Mouse (Mus musculus): ENCODE data around the gene Klhl32. TPM values are rescaled to one million over a fixed set of nuclear protein-coding genes. Genes with fewer than 3 reads are reported as not detected.
A peak's percentile ranks its signal among the peaks of the same experiment; 100 is the strongest.

Klhl32 gene
- total RNA-seq, 2 experiments from 2014 or later, result 0.73 to 1.2 TPM

- peak; percentile 6 for DNase-seq (ENCODE audit: low spot score)
- intact Hi-C loops (cut with DNase I), result loop anchor here (5.0 kb wide), 1 partner anchor 327 kb away; no protein-coding TSS in a partner anchor
Measured at GRCm38 (mm10) chr4:24574276-24574675, 276.6 kb downstream of the Klhl32 start.

GRCm38 (mm10) chr4:24568989-24569556 lies 281.9 kb downstream of the Klhl32 start:
- intact Hi-C loops (cut with DNase I), result no loop called here
- no peak for DNase-seq (ENCODE audit: low spot score)

GRCm38 (mm10) chr4:24568026-24568425 lies 282.9 kb downstream of the Klhl32 start:
- DNase-seq (ENCODE audit: low spot score), result no peak
- intact Hi-C loops (cut with DNase I), result no loop called here

Other genes starting within 250 kb of the Klhl32 start
- gene Ndufaf4, start 47.0 kb upstream of the Klhl32 start, total RNA-seq (2021), result 10 to 100 TPM; 67.2 to 74.2 TPM
- 1 to 10 TPM; 1.3 to 2.0 TPM for gene Gpr63, start 115.3 kb upstream of the Klhl32 start, total RNA-seq (2021)